Mouse (Mus musculus): Measurements from ENCODE around the gene Trpm2. TPM values are rescaled to one million over a fixed set of nuclear protein-coding genes. Genes with fewer than 3 reads are reported as not detected.

Trpm2 gene
- polyA plus RNA-seq, 1 experiment = 30.8 TPM

DNA sequence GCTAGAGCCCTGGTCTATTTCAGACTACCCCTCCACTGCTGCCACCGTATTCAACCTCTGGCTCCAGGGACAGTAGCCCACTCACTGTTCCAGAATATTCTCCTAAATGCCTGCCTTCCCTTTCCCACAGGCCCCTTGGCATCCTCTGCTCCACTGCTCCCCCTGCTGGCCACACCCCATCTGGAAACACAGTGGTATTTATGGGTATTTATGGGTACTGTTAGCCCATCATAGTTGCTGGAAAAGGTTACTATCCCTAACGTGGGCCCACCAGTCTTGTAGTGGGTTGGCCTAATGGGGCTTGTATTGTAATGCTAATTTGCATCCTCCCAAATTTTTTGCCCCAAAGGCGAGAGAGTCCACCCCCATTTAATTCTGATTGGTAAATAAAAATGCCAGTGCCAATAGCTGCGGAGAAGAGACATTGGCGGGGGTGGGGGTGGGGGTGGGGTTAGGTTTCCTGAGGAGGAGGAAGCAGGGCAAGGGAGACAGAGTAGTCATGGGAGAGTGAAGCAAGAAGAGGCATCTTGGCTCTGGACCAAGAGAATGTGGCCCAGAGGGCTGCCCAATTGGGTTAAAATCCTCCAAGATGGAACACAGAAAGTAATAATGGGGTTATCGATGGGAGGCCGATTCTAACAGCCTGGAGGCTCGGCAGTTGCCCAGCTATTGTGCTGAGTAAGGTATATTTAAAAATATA is 53.6 kb downstream of the Trpm2 start:
- H3K4me3 ChIP-seq (ENCODE audit: insufficient read depth, low read length) = no peak overlapping the region
- TF ChIP-seq POLR2A (IDR thresholded peaks at IDR 0.05; ENCODE audit: extremely low read depth, insufficient read depth, low read length) = no peak
- TF ChIP-seq CTCF (IDR thresholded peaks at IDR 0.05; ENCODE audit: extremely low read depth, insufficient read depth, low read length) = peak; percentile 61
- no peak overlapping the region for H3K27ac ChIP-seq (ENCODE audit: insufficient read depth, low read length)
- peaks cover 8% of the 10 kb centered on the region for H3K4me1 ChIP-seq (ENCODE audit: control insufficient read depth, insufficient read depth, low read length)

DNA sequence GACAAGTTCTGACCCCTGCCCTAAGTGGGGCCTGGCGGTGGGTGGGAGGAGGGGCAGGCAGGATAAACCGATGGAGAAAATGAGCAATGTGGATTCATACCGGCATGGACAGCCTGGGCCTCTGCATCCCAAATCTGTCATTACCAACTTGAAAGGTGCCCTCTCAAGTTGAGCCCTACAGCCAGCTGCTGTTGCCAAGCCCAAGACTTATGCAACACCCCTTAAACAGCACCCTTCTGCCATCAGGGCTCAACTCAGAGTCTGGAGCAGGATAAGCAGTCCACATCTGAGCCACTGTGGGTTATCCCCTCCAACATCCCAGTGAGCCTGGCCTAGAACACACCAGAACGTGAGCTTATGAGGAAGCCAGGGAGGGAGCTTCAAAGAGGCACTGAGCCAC is 57.1 kb downstream of the Trpm2 start:
- Histone ChIP-seq H3K4me3 (ENCODE audit: insufficient read depth, low read length) (no peak overlapping the region), H3K27ac (ENCODE audit: insufficient read depth, low read length) (no peak overlapping the region), H3K4me1 (ENCODE audit: control insufficient read depth, insufficient read depth, low read length) (no peaks in the 10 kb centered on the region)
- TF ChIP-seq POLR2A (IDR thresholded peaks at IDR 0.05; ENCODE audit: extremely low read depth, insufficient read depth, low read length) = no peak
- no peak for TF ChIP-seq CTCF (IDR thresholded peaks at IDR 0.05; ENCODE audit: extremely low read depth, insufficient read depth, low read length)

DNA sequence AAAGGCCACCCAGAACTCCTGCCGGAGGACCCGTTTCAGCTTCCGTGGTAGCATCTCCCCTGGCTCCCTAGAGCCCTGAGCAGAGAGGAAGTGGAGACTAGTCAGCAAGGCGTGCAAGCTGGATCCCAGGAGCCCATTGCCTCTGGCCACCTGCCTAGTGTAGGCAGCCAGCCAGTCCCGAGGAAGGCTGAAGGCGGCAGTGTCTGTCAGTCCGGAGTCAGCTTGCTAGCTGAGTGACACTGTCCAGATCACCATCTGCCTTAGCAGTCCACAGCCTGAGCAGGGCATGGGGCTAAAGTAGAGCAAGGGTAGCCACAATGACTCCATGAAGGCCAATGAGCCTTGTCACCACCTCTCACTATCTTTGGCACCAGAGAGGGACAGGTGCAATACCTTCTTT is 57.8 kb downstream of the Trpm2 start:
- H3K4me1 ChIP-seq (ENCODE audit: control insufficient read depth, insufficient read depth, low read length) = no peaks in the 10 kb centered on the region
- H3K4me3 ChIP-seq (ENCODE audit: insufficient read depth, low read length) = no peak overlapping the region
- TF ChIP-seq CTCF (IDR thresholded peaks at IDR 0.05; ENCODE audit: extremely low read depth, insufficient read depth, low read length) (no peak), POLR2A (IDR thresholded peaks at IDR 0.05; ENCODE audit: extremely low read depth, insufficient read depth, low read length) (no peak)
- H3K27ac ChIP-seq (ENCODE audit: insufficient read depth, low read length) = no peak overlapping the region

DNA sequence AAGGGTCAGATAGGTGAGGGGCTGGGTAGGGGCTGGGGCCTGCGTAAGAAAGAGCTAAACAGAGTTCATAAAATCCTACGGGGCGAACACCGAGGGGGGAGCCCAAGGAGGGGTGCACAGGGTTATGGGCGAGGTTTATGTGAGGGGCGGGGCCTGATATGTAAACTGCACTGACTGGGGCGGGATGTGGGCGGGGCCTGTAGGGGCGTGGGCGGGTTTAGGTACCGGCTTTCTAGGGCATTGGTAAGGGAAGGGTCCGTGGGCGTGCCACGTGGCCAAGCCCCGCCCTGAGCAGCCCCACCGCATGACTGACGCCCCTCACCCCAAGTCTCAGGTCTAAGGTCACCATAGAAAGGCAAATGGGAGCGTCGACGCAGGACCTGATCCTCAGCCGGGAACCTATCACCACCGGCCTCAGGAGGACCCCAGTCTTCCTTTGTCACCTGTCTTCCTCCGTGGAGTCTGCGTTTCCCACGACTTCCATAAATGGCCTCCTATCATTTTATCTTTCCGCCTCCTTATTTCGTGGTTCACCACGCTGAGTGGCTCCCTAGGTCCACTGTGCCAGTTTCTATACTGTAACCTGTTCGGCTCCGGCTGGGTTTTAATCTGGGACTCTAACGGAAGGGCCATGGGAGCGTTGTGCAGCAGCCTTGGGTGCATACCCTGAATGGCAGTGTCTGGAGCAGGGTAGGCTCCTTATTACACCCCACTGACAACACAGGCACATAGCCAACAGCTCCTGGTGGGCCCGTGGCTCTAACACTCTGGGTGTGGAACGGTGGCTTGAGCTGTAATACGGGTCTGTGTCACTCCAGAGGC is 67.3 kb downstream of the Trpm2 start:
- Histone ChIP-seq H3K4me1 (ENCODE audit: control insufficient read depth, insufficient read depth, low read length) (no peaks in the 10 kb centered on the region), H3K27ac (ENCODE audit: insufficient read depth, low read length) (no peak overlapping the region), H3K4me3 (ENCODE audit: insufficient read depth, low read length) (peak overlapping the region; percentile 70)
- TF ChIP-seq CTCF (IDR thresholded peaks at IDR 0.05; ENCODE audit: extremely low read depth, insufficient read depth, low read length) = no peak
- TF ChIP-seq POLR2A (IDR thresholded peaks at IDR 0.05; ENCODE audit: extremely low read depth, insufficient read depth, low read length) = 0 out of 2 replicates have a peak, but pooled peaks have one; percentile 32

DNA sequence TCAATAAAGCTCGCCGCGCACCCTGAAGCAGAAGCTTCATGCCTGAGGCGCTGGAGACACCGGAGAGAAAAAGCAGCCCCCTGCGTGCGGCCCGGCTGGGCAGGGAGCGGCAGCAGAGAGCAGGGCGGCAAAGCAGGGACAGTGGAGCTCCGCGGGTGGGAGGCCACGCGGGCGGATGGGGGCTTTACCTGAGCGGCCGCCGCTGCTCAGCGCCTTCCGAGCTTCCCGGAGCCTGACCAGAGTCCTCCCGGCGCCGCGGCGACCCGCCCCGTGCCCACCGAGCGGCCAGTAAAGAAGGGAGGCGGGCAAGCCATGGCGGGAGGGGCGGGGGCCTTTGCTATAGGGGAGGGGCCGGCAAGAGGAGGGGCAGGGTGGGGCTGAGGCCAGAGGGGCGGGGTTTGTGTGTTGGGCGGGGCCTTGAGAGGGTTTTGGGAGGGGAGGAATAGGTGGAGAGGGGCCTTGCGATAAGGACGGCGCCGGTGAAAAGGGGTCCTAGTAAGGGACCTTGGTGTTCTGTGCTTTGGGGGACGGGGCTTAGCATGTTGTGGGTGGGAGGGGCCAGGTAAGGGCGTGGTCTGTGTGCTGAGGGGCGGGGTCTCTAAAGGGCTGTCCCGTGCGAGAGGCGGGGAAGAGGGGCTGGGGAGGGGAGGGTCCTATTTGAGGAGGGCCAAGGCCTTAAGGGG is 68.0 kb downstream of the Trpm2 start, which contains the start of gene Lrrc3:
Gene Lrrc3 (minus strand): TSS at position 326 of the 683 bp plus-strand sequence.
- no peak for TF ChIP-seq CTCF (IDR thresholded peaks at IDR 0.05; ENCODE audit: extremely low read depth, insufficient read depth, low read length)
- no peak for TF ChIP-seq POLR2A (IDR thresholded peaks at IDR 0.05; ENCODE audit: extremely low read depth, insufficient read depth, low read length)
- Histone ChIP-seq H3K27ac (ENCODE audit: insufficient read depth, low read length) (no peak within 1 kb of the TSS), H3K4me1 (ENCODE audit: control insufficient read depth, insufficient read depth, low read length) (no peaks in the 10 kb centered on the region), H3K4me3 (ENCODE audit: insufficient read depth, low read length) (peak within 1 kb of the TSS; percentile 70)

DNA sequence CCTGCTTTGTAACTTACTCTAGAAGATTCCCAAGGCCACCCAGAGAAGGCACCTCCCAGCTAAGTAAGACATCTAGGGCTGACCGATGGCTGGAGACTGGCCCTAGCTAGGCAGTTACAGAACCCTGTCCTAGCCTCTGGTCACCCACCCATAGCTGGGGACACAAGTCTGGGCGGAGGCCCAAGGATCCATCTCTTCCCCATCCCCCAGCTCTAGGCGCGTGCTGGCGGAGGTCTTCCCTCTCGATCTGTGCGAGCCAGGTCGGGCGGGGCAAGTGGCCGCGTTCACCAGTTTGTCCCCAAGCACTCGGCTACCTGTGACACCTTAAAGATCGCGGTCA is 68.5 kb downstream of the Trpm2 start:
- no peak for TF ChIP-seq CTCF (IDR thresholded peaks at IDR 0.05; ENCODE audit: extremely low read depth, insufficient read depth, low read length)
- TF ChIP-seq POLR2A (IDR thresholded peaks at IDR 0.05; ENCODE audit: extremely low read depth, insufficient read depth, low read length) = no peak
- Histone ChIP-seq H3K4me1 (ENCODE audit: control insufficient read depth, insufficient read depth, low read length) (no peaks in the 10 kb centered on the region), H3K4me3 (ENCODE audit: insufficient read depth, low read length) (peak overlapping the region; percentile 70), H3K27ac (ENCODE audit: insufficient read depth, low read length) (no peak overlapping the region)

DNA sequence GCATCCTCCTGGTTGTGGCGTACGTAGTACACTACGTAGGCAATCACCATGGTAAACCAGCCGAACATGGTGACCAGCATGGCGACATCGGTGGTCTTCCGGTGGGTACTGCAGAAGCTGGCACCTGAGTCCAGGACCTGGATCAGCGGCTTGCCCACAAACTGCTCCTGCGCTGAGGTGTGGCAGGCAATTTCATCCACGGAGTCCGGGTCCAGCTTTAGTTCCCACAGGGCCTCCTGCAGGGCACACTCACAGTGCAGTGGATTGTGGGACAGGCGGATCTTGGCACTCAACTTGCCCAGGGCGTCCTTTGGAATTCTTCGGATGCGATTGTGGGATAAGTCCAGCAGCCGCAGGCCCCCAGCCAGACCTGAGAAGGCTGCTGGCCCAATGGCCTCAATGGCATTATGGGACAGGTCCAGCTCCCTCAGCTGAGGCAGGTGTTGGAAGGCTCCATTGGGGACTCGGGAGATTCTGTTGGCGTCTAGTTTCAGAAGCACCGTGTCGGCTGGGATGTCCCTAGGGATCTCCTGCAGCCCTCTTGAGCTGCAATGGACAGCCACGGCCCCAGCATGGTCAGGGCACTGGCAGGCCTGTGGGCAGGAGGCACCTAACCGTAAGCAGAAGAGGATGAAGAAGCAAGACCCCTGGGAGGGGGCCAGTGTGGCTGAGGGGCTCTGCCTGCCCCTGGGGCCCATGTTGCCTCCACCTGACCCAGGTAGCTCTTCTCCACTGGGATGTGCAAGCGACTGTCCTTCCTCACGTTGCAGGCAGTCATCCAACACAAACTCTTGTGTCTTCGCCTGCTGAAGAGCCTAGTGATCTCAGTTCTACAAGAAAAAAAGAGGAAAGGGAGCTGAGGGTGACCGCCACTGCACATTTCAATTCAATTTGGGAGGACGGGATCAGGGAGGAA is 69.2 kb downstream of the Trpm2 start:
- Histone ChIP-seq H3K4me1 (ENCODE audit: control insufficient read depth, insufficient read depth, low read length) (no peaks in the 10 kb centered on the region), H3K27ac (ENCODE audit: insufficient read depth, low read length) (no peak overlapping the region), H3K4me3 (ENCODE audit: insufficient read depth, low read length) (peak overlapping the region; percentile 70)
- TF ChIP-seq POLR2A (IDR thresholded peaks at IDR 0.05; ENCODE audit: extremely low read depth, insufficient read depth, low read length) (no peak), CTCF (IDR thresholded peaks at IDR 0.05; ENCODE audit: extremely low read depth, insufficient read depth, low read length) (no peak)

DNA sequence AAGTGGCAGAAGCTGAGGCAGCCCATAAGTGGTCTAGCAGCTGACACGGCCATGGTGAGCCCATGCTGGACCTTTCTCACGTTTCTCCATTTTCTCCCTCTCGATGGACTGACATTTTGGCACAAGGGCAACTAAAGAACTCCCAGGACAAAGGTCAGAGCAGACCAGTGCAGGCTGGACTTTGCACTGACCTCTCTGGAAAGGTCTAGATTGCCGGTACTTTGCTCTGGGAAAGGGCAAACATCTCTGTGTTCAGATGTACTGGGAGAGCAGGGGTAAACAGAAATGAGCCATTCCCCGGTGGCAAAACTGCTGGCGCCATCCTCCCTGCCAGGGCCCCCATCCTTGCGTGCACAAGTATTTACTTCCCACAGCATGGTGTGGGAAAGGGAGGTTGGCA is 70.2 kb downstream of the Trpm2 start:
- H3K4me3 ChIP-seq (ENCODE audit: insufficient read depth, low read length) = no peak overlapping the region
- TF ChIP-seq CTCF (IDR thresholded peaks at IDR 0.05; ENCODE audit: extremely low read depth, insufficient read depth, low read length) = no peak
- TF ChIP-seq POLR2A (IDR thresholded peaks at IDR 0.05; ENCODE audit: extremely low read depth, insufficient read depth, low read length) = no peak
- no peak overlapping the region for H3K27ac ChIP-seq (ENCODE audit: insufficient read depth, low read length)
- no peaks in the 10 kb centered on the region for H3K4me1 ChIP-seq (ENCODE audit: control insufficient read depth, insufficient read depth, low read length)

DNA sequence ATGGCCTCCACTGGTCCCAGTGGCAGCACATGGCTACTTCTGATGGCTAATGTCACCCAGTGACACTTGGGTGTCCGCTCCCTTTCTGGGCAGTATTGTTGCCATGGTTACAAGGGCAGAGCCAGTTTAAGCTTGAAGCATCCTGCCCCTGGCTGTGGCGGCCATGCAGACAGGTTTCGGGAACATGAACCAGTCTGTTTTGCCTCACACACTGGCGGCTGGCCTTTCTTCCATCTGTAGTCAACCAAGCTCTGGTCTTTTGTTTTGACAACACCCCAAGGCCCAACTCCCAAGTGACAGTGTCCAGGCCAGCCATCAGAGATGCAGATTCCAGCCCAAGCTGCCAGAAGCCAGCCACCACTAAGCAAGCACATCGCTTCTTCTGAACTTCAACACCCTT is 74.8 kb downstream of the Trpm2 start:
- H3K4me1 ChIP-seq (ENCODE audit: control insufficient read depth, insufficient read depth, low read length) = no peaks in the 10 kb centered on the region
- H3K27ac ChIP-seq (ENCODE audit: insufficient read depth, low read length) = no peak overlapping the region
- no peak overlapping the region for H3K4me3 ChIP-seq (ENCODE audit: insufficient read depth, low read length)
- TF ChIP-seq CTCF (IDR thresholded peaks at IDR 0.05; ENCODE audit: extremely low read depth, insufficient read depth, low read length) (no peak), POLR2A (IDR thresholded peaks at IDR 0.05; ENCODE audit: extremely low read depth, insufficient read depth, low read length) (no peak)
